Mouse (Mus musculus) intestine, embryonic 14.5 days (tissue): ENCODE data around the gene Arl6ip5. TPM values are rescaled to one million over a fixed set of nuclear protein-coding genes. Genes with fewer than 3 reads are reported as not detected.

Experiments used
- ATAC-seq: fragments of 200-750 bp; cut with Nextera tagmentation; replicated peaks from 2 replicates; pipeline ENCODE4 v1.8.0; 2017; ENCODE audit warnings: low read depth, moderate number of reproducible peaks, moderate TSS enrichment, moderate library complexity; ENCODE audit not compliant: low FRiP score, low TSS enrichment
- DNase-seq: peaks from one replicate; pipeline ENCODE4 v3.0.0-alpha.2; 2018; ENCODE audit warnings: low spot score
- H3K27ac ChIP-seq: fragments of 300-500 bp; sonication (generic); 2 replicates; pipeline ENCODE4 v1.5.1; 2014; ENCODE audit warnings: low read depth, mild to moderate bottlenecking, control low read depth
- H3K27me3 ChIP-seq: fragments of 300-500 bp; sonication (generic); replicated peaks from 2 replicates; pipeline ENCODE4 v1.6.1; 2014; ENCODE audit warnings: low read length, control low read depth; ENCODE audit not compliant: control insufficient read depth, insufficient read depth
- H3K36me3 ChIP-seq: fragments of 300-500 bp; sonication (generic); 2 replicates; pipeline ENCODE4 v1.6.1; 2014; ENCODE audit warnings: low read length, control low read depth; ENCODE audit not compliant: control insufficient read depth, insufficient read depth
- H3K4me1 ChIP-seq: fragments of 300-500 bp; sonication (generic); replicated peaks from 2 replicates; pipeline ENCODE4 v1.6.1; 2014; ENCODE audit warnings: low read length, control low read depth, mixed read lengths; ENCODE audit not compliant: control insufficient read depth, insufficient read depth
- H3K4me2 ChIP-seq: fragments of 300-500 bp; sonication (generic); 2 replicates; pipeline ENCODE4 v1.6.1; 2014; ENCODE audit warnings: low read length
- H3K4me3 ChIP-seq: fragments of 300-500 bp; sonication (generic); 2 replicates; pipeline ENCODE4 v1.5.1; 2014; ENCODE audit warnings: low read depth, low read length, control low read depth, mixed read lengths
- H3K9ac ChIP-seq: fragments of 300-500 bp; sonication (generic); 2 replicates; pipeline ENCODE4 v1.6.1; 2014; ENCODE audit warnings: mild to moderate bottlenecking, low read length
- H3K9me3 ChIP-seq: fragments of 300-500 bp; sonication (generic); 2 replicates; pipeline ENCODE4 v1.6.1; 2016; ENCODE audit warnings: low read length, control low read depth; ENCODE audit not compliant: control insufficient read depth
- WGBS: fragments of 180-500 bp; shearing (Covaris S2); extraction: QIAGEN DNeasy Blood & Tissue Kit; methylation state at CpG from one replicate; pipeline ENCODE4 v1.1.7; 2014; 5-methylcytosine and 5-hydroxymethylcytosine counted together
- polyA plus RNA-seq: library from polyadenylated mRNA; unstranded; fragments of >200 nt; fragmentation: Nextera tagmentation; extraction: Ambion mirVana; gene quantifications from 2 replicates; pipeline ENCODE4 v1.2.1, GENCODE M21; 2014

Arl6ip5 gene
- polyA plus RNA-seq, 1 experiment from 2014 or later = 33.1 TPM

DNA sequence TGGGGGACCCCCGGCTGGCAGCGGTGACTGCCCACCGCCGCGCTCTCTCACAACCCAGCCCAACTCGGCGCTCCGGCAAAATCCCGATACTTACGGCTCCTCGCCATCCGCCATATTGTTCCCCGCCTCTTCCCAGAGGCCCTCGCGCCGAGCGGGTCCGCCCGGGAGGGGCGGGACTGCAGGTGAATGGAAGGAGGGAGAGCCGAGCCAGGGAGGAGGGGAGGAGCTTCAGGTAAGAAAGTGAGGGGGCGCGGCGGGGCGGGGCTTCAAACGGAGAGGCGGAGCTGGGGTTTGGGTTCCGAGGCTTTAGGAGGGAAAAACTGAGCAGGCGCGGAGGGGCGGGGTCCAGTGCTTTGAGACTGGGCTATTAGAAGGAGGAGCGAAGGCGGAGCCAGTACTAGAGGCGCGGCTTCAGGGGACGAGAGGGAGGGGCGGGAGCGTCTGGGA, 5.0 kb upstream of the Arl6ip5 start, which contains the start of gene Uba3:
Gene Uba3 (minus strand): TSS at position 209 of the 447 bp plus-strand sequence.
- 0% methylated on average over 37 of the region's 38 CpGs for WGBS
- peak; percentile 100 for DNase-seq
- H3K9me3 ChIP-seq = no peaks in the 10 kb centered on the region
- H3K4me2 ChIP-seq = peak within 1 kb of the TSS; percentile 60
- peaks cover 10% of the 10 kb centered on the region for H3K36me3 ChIP-seq
- peak within 1 kb of the TSS; percentile 98 for H3K4me3 ChIP-seq
- H3K9ac ChIP-seq = peak within 1 kb of the TSS; percentile 96
- H3K27ac ChIP-seq = peak within 1 kb of the TSS; percentile 86
- peaks cover 12% of the 10 kb centered on the region; the same call in 1 of the 2 replicates for H3K4me1 ChIP-seq
- ATAC-seq = peak; percentile 98
- H3K27me3 ChIP-seq = no peaks in the 10 kb centered on the region

GRCm38 (mm10) chr6:97207085-97207484, 3.4 kb upstream of the Arl6ip5 start:
- H3K9me3 ChIP-seq = no peaks in the 10 kb centered on the region
- no peak overlapping the region for H3K9ac ChIP-seq
- no peak overlapping the region for H3K4me3 ChIP-seq
- DNase-seq = no peak
- peaks cover 16% of the 10 kb centered on the region for H3K4me1 ChIP-seq
- ATAC-seq = no peak
- WGBS = 76% methylated on average over 4 of the region's 4 CpGs
- no peaks in the 10 kb centered on the region for H3K36me3 ChIP-seq
- H3K27me3 ChIP-seq = no peaks in the 10 kb centered on the region
- no peak overlapping the region for H3K27ac ChIP-seq
- H3K4me2 ChIP-seq = no peak overlapping the region

- WGBS = 26% methylated on average over 3 of the region's 3 CpGs
These were observed 2.1 kb upstream of the Arl6ip5 start for GRCm38 (mm10) chr6:97208406-97208805.

DNA sequence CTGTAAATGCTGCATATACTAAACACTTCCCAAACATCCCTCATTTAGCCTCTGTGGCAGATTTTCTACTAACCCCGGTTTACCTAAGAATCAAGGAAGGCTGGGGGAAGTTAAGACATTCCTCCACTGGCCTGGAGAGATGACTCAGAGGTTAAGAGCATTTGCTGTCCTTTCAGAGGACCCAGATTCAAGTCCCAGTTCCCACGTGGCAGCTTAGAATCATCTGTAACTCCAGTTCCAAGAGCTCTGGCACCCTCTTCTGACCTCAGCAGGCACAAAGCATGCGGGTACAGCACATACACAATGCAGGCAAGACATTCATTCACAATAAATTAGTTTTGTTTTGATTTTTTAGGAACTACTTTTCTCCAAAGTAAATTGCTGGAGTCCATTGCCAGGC, 1.3 kb upstream of the Arl6ip5 start:
- no peaks in the 10 kb centered on the region for H3K36me3 ChIP-seq
- WGBS = 56% methylated on average over 3 of the region's 3 CpGs
- H3K9me3 ChIP-seq = no peaks in the 10 kb centered on the region
- ATAC-seq (no peak), DNase-seq (no peak)
- no peak overlapping the region for H3K27ac ChIP-seq
- H3K4me2 ChIP-seq = no peak overlapping the region
- H3K27me3 ChIP-seq = no peaks in the 10 kb centered on the region
- peaks cover 15% of the 10 kb centered on the region for H3K4me1 ChIP-seq
- H3K9ac ChIP-seq = no peak overlapping the region
- no peak overlapping the region for H3K4me3 ChIP-seq

More at GRCm38 (mm10) chr6:97208406-97208805, 2.1 kb upstream of the Arl6ip5 start:
- H3K9me3 ChIP-seq = no peaks in the 10 kb centered on the region
- peaks cover 16% of the 10 kb centered on the region for H3K4me1 ChIP-seq
- no peak overlapping the region for H3K4me2 ChIP-seq
- no peak for DNase-seq
- no peak for ATAC-seq
- 0 out of 2 replicates have a peak overlapping the region, but pooled peaks have one; percentile 1 for H3K27ac ChIP-seq
- no peaks in the 10 kb centered on the region for H3K36me3 ChIP-seq
- no peak overlapping the region for H3K4me3 ChIP-seq
- H3K9ac ChIP-seq = no peak overlapping the region
- H3K27me3 ChIP-seq = no peaks in the 10 kb centered on the region

- Histone ChIP-seq H3K27ac (no peak overlapping the region), H3K4me2 (no peak overlapping the region), H3K36me3 (no peaks in the 10 kb centered on the region; the same call in 1 of the 2 replicates)
These were observed 738 bp upstream of the Arl6ip5 start for GRCm38 (mm10) chr6:97209751-97210150.

DNA sequence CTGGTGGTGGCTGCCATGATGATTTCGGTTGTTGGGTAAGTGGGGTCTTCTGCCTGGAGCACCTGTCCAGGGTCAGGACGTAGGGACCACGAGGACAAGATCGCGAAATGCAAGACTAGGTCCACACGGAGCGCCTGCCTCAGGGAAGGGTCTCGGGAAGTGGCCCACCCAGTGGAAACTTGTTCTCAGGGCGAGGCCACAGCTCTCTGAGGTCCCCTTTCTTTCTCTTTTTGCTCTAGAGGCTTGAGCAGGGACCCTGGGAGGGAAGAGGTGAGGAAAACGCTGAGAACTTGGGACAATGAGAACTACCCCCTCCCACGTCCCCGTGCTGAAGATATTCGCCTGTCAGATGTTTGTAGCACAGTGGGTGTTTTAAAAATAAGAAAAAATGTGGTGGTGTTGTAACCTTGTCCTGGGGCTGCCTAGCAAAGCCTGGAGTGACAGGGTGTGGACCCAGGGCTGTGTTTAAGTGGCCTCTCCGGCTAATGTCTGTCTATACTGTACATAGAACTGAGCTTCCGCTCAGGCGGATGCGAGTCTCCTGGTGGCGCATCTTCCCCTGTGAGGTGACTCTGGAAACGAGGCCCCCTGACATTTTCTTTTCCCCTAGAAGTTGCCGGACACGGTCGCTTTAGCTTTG, 593 bp downstream of the Arl6ip5 start:
- DNase-seq = peak; percentile 62

More at GRCm38 (mm10) chr6:97209751-97210150, 738 bp upstream of the Arl6ip5 start:
- 88% methylated on average over 4 of the region's 4 CpGs for WGBS
- DNase-seq (no peak), ATAC-seq (no peak)
- H3K27me3 ChIP-seq = no peaks in the 10 kb centered on the region
- peaks cover 11% of the 10 kb centered on the region for H3K4me1 ChIP-seq
- H3K4me3 ChIP-seq = no peak overlapping the region
- no peak overlapping the region for H3K9ac ChIP-seq
- H3K9me3 ChIP-seq = no peaks in the 10 kb centered on the region

DNA sequence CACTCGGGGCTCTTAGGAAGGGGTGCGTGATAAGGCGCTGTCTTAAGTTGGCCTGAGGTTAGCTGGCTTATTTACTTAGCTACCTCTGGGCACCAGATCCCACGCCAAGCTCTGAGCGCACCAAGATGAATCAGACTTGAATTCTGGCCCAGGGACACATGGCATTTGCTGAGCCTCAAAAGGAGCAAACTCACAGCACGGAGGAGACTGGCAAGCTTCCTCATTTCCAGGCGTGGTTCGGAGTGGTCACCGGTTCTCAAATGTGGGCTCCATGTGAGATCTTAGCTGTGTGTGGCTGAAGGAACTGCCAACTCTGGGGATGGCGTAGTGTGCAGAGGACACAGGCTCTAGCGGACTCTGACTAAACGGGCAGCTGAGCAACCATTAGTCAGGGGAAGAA, 1.5 kb downstream of the Arl6ip5 start:
- Histone ChIP-seq H3K4me2 (peak overlapping the region; percentile 78), H3K27me3 (no peaks in the 10 kb centered on the region), H3K36me3 (no peaks in the 10 kb centered on the region; the same call in 1 of the 2 replicates), H3K9me3 (no peaks in the 10 kb centered on the region), H3K4me1 (peaks cover 11% of the 10 kb centered on the region), H3K27ac (no peak overlapping the region), H3K4me3 (peak overlapping the region; percentile 69; the same call in 1 of the 2 replicates), H3K9ac (0 out of 2 replicates have a peak overlapping the region, but pooled peaks have one; percentile 18)
- DNase-seq (no peak), ATAC-seq (no peak)
- 73% methylated on average over 12 of the region's 12 CpGs for WGBS

More for the DNA sequence above, 593 bp downstream of the Arl6ip5 start:
- peak overlapping the region; percentile 57 for H3K9ac ChIP-seq
- H3K4me3 ChIP-seq = peak overlapping the region; percentile 69
- H3K27me3 ChIP-seq = no peaks in the 10 kb centered on the region
- H3K4me1 ChIP-seq = peaks cover 11% of the 10 kb centered on the region
- WGBS = 2% methylated on average over 22 of the region's 22 CpGs
- 0 out of 2 replicates have a peak overlapping the region, but pooled peaks have one; percentile 2 for H3K27ac ChIP-seq
- peak overlapping the region; percentile 78 for H3K4me2 ChIP-seq
- no peaks in the 10 kb centered on the region for H3K9me3 ChIP-seq
- no peaks in the 10 kb centered on the region; the same call in 1 of the 2 replicates for H3K36me3 ChIP-seq
- peak; percentile 51 for ATAC-seq

DNA sequence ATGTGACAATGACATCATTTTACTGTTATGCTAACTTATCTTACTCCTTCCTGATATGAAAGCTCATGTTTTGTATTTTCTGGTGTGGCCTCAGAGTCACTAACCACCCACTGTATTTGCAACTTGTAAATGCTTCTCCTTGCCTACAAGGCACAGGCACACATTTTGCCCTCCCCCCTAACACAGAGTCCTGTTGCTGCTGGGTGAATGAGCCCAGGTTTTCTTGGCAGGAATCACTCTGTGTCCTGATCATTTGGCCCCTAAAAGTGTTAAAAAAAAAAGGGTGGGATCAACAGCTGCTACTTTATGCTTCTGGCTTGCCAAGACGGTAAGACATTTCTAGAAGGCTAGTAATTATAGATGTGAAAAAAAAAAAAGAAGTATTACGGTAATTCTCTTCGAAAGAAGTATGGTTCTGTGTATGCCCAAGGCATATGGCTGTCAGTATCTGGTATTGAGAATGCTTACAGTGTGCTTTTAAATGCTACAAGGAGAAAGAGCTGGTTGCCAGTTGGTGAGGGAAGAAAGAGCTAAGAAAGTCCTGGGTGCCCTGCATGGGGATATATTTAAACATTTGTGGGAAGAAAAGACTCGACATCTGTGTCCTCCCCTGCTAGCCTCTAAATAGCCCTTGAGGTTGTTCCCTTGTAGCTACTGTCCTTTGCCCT, 5.8 kb downstream of the Arl6ip5 start:
- no peak overlapping the region for H3K9ac ChIP-seq
- H3K9me3 ChIP-seq = no peaks in the 10 kb centered on the region
- peaks cover 4% of the 10 kb centered on the region; the same call in 1 of the 2 replicates for H3K4me1 ChIP-seq
- no peak overlapping the region for H3K27ac ChIP-seq
- 78% methylated on average over 4 of the region's 4 CpGs for WGBS
- no peaks in the 10 kb centered on the region; the same call in 1 of the 2 replicates for H3K36me3 ChIP-seq
- DNase-seq (no peak), ATAC-seq (no peak)
- H3K27me3 ChIP-seq = no peaks in the 10 kb centered on the region
- no peak overlapping the region for H3K4me2 ChIP-seq
- no peak overlapping the region for H3K4me3 ChIP-seq
